Mouse (Mus musculus) hindbrain, embryonic 14.5 days (tissue): ENCODE measurements around the gene Nfix. TPM values are rescaled to one million over a fixed set of nuclear protein-coding genes. Genes with fewer than 3 reads are reported as not detected.

Experiments used
- ATAC-seq: fragments of 200-750 bp; cut with Nextera tagmentation; 2 replicates; pipeline ENCODE4 v1.8.0; 2017; ENCODE audit warnings: moderate number of reproducible peaks, mild to moderate bottlenecking, moderate TSS enrichment, moderate library complexity; ENCODE audit not compliant: low FRiP score
- DNase-seq: peaks from one replicate; pipeline ENCODE4 v3.0.0-alpha.2; 2015; ENCODE audit warnings: low spot score
- H3K27ac ChIP-seq: fragments of 300-500 bp; sonication (generic); 2 replicates; pipeline ENCODE4 v1.5.1; 2014; ENCODE audit warnings: mild to moderate bottlenecking, moderate library complexity
- H3K27me3 ChIP-seq: fragments of 300-500 bp; sonication (generic); 2 replicates; pipeline ENCODE4 v1.6.1; 2014; ENCODE audit warnings: mild to moderate bottlenecking, low read length, mixed read lengths; ENCODE audit not compliant: control insufficient read depth, insufficient read depth
- H3K36me3 ChIP-seq: fragments of 300-500 bp; sonication (generic); replicated peaks from 2 replicates; pipeline ENCODE4 v1.6.1; 2014; ENCODE audit not compliant: control insufficient read depth, insufficient read depth
- H3K4me1 ChIP-seq: fragments of 300-500 bp; sonication (generic); replicated peaks from 2 replicates; pipeline ENCODE4 v1.6.1; 2014; ENCODE audit warnings: antibody characterized with exemption, low read length, mixed read lengths; ENCODE audit not compliant: control insufficient read depth, insufficient read depth
- H3K4me2 ChIP-seq: fragments of 300-500 bp; sonication (generic); replicated peaks from 2 replicates; pipeline ENCODE4 v1.6.1; 2014; ENCODE audit warnings: mild to moderate bottlenecking, moderate library complexity
- H3K4me3 ChIP-seq: fragments of 300-500 bp; sonication (generic); replicated peaks from 2 replicates; pipeline ENCODE4 v1.5.1; 2014; ENCODE audit warnings: mild to moderate bottlenecking, low read length
- H3K9ac ChIP-seq: fragments of 300-500 bp; sonication (generic); 2 replicates; pipeline ENCODE4 v1.6.1; 2014
- H3K9me3 ChIP-seq: fragments of 300-500 bp; sonication (generic); 2 replicates; pipeline ENCODE4 v1.6.1; 2016; ENCODE audit warnings: low read length; ENCODE audit not compliant: control insufficient read depth
- WGBS: fragments of 180-500 bp; shearing (Covaris S2); extraction: QIAGEN DNeasy Blood & Tissue Kit; methylation state at CpG from one replicate; pipeline ENCODE4 v1.1.7; 2014; 5-methylcytosine and 5-hydroxymethylcytosine counted together
- polyA plus RNA-seq: library from polyadenylated mRNA; unstranded; fragments of >200 nt; fragmentation: Nextera tagmentation; extraction: Ambion mirVana; gene quantifications from 2 replicates; pipeline ENCODE4 v1.2.1, GENCODE M21; 2014

Nfix gene
- polyA plus RNA-seq, 1 experiment from 2014 or later: 82.4 TPM

DNA sequence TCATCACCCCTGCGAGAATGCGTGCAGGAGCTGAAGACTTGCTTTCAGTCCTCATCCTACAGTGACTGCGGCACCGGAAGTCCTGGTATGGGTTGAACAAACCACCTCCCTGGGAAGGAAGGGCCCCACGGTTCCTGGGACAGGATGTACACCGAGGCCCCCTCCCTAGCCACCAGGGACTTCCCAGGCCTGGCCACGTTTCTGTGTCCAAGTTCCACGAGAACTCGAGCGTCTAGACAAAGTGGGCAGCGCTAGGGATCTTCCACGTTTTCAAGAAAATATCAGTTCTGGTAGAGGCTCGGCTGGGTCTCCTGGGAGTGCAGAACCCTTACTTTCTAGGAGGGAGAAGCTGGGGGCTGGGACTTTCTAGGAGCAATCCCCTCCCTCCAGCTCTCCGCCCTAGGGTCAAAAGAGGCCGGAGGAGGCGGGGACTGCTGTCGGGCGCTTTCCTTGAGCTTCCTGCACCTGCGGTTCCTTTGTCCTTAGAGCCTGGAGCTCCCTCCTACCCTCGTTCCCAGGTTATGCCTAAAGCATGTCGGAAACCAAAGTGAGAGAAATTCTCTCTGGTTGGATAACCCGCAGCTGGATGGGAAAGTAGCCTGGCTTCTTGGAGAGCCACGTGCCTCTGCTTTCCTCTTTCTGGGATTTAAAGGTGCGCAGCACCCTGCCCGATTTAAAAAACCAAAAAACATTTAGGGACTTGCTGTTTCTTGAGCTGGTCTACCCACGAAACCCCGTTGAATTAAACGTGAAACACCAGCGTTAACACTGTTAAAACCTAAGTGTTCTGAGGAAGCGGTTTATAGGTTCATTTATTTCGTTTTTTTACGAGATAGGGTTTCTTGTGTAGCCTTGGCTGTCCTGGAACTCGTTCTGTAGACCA, 140.0 kb downstream of the Nfix start:
- ATAC-seq: no peak
- H3K27me3 ChIP-seq: no peaks in the 10 kb centered on the region
- peaks cover 47% of the 10 kb centered on the region for H3K4me1 ChIP-seq
- no peaks in the 10 kb centered on the region for H3K9me3 ChIP-seq
- H3K4me3 ChIP-seq: peak overlapping the region; percentile 71
- H3K27ac ChIP-seq: peak overlapping the region; percentile 84
- WGBS: 3% methylated on average over 33 of the region's 33 CpGs
- no peaks in the 10 kb centered on the region for H3K36me3 ChIP-seq
- H3K9ac ChIP-seq: peak overlapping the region; percentile 71
- no peak for DNase-seq
- peak overlapping the region; percentile 79 for H3K4me2 ChIP-seq

DNA sequence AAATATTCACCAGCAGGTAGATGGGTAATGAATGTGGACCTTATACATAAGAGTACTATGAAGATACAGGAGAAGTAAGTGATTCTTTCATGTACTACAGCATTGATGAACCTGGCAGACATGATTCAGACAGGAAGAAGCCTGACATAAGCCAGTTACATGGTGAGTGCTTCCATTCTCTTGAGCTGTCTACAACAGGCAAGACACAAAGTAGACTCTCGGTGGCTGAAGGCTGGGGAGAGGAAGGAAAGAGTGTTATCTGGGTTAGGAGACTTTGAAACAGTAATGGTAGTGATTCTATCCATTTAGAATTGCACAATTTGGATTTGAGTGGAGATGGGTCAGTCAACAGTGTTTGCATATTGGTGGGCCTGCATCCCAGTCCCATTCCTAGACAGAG, 141.2 kb downstream of the Nfix start:
- ATAC-seq: no peak
- peaks cover 47% of the 10 kb centered on the region for H3K4me1 ChIP-seq
- H3K4me3 ChIP-seq: no peak overlapping the region
- no peaks in the 10 kb centered on the region for H3K36me3 ChIP-seq
- H3K9ac ChIP-seq: no peak overlapping the region
- WGBS: 84% methylated on average over 1 of the region's 1 CpGs
- no peaks in the 10 kb centered on the region for H3K27me3 ChIP-seq
- DNase-seq: no peak
- H3K9me3 ChIP-seq: no peaks in the 10 kb centered on the region
- no peak overlapping the region for H3K4me2 ChIP-seq
- H3K27ac ChIP-seq: no peak overlapping the region

DNA sequence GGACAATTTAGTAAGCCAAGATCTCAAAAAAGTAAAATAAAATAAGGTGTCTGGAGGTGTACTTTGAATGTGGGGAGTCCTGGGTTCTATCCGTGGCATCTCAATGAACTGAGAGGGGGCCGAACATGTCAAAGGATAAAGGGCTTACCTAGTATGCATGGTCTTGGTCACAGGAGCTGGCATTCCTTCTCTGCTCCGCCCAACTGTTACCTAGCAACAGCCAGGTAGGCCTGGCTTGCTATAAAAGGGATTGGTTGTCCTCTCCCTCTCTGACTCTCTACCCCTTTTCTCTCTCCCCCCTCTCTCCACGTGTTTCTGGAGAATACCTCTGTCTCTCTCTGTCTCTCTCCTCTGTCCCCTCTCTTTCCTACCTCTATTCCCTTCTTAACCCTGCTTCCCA, 142.5 kb downstream of the Nfix start:
- no peak for DNase-seq
- no peak for ATAC-seq
- H3K36me3 ChIP-seq: no peaks in the 10 kb centered on the region
- 53% methylated on average over 4 of the region's 4 CpGs for WGBS
- no peak overlapping the region for H3K4me3 ChIP-seq
- H3K9ac ChIP-seq: no peak overlapping the region
- no peak overlapping the region for H3K27ac ChIP-seq
- no peaks in the 10 kb centered on the region for H3K27me3 ChIP-seq
- no peak overlapping the region for H3K4me2 ChIP-seq
- no peaks in the 10 kb centered on the region for H3K9me3 ChIP-seq
- peaks cover 40% of the 10 kb centered on the region for H3K4me1 ChIP-seq

DNA sequence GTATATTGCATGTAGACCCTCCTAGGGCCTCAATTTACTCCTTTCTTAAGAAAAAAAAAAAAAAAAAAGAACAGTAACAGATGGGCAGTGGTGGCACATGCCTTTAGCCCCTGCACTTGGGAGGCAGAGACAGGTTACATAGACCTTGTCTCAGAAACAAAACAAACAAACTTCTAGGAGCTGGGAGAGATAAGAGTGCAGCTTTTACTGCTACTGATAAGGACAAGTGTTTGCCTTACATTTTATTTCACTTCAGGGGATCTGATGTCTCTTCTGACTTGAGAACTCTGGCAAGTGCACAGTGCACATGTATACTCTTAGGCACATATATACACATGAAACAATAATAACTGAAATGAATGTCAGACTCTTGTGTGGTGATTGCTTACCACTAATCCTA, 142.9 kb downstream of the Nfix start:
- H3K4me2 ChIP-seq: peak overlapping the region; percentile 46
- peak overlapping the region; percentile 26; the same call in 1 of the 2 replicates for H3K4me3 ChIP-seq
- no peaks in the 10 kb centered on the region for H3K9me3 ChIP-seq
- no peak overlapping the region for H3K27ac ChIP-seq
- no peak overlapping the region for H3K9ac ChIP-seq
- no peaks in the 10 kb centered on the region for H3K27me3 ChIP-seq
- ATAC-seq: no peak
- DNase-seq: no peak
- no peaks in the 10 kb centered on the region for H3K36me3 ChIP-seq
- peaks cover 40% of the 10 kb centered on the region for H3K4me1 ChIP-seq

DNA sequence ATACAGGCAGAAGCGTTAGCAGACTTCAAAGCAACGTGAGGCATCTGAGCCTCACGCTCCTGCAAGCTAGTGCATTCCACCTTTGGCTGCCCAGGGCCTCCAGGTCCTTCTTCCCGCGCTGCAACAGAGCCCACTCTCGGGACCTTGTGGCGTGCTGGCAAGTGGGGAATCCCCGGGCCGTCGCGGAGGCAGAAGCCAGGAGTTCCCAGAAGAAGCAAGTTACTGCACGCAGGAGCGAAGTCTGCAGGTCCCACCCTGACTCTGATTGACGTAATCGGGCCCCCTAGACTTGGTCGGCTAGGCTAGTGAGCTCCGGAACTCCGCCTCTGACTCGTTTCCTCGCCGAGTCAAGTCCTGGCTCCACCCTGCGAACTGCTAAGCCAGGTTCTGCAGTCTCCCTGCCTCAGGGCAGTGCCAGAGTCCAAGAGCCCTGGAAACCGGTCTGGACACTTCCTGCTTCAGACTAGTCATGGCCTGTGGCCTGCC, 143.5 kb downstream of the Nfix start:
- no peak for DNase-seq
- WGBS: 3% methylated on average over 23 of the region's 23 CpGs
- H3K27ac ChIP-seq: peak overlapping the region; percentile 79
- peak overlapping the region; percentile 46 for H3K4me2 ChIP-seq
- H3K36me3 ChIP-seq: no peaks in the 10 kb centered on the region
- H3K9me3 ChIP-seq: no peaks in the 10 kb centered on the region
- H3K4me3 ChIP-seq: peak overlapping the region; percentile 26
- H3K27me3 ChIP-seq: no peaks in the 10 kb centered on the region
- 0 out of 2 replicates have a peak, but pooled peaks have one; percentile 9 for ATAC-seq
- peak overlapping the region; percentile 52 for H3K9ac ChIP-seq
- peaks cover 36% of the 10 kb centered on the region for H3K4me1 ChIP-seq

DNA sequence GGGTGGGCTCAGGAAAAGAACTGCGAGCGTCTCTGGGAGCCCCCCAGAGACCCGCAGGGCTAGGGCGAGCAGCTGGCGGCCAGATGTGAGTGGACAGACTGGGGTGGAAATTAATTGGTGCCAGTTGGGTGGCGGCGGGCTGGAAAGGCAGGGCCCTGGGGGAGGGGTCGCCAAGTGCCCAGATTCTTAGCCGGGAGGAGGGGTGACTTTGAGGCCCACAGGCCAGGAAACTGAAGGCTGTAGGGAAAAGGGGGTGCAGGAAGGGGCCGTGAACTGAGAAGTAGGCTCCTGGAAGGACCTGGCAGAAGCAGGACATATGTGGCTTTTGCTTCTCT, 144.0 kb downstream of the Nfix start:
- Histone ChIP-seq H3K36me3 (no peaks in the 10 kb centered on the region), H3K27me3 (no peaks in the 10 kb centered on the region), H3K9me3 (no peaks in the 10 kb centered on the region), H3K9ac (peak overlapping the region; percentile 52), H3K4me1 (peaks cover 31% of the 10 kb centered on the region), H3K27ac (peak overlapping the region; percentile 79), H3K4me2 (peak overlapping the region; percentile 46), H3K4me3 (peak overlapping the region; percentile 26)
- DNase-seq: no peak
- WGBS: under 1% methylated on average over 10 of the region's 10 CpGs
- no peak for ATAC-seq

DNA sequence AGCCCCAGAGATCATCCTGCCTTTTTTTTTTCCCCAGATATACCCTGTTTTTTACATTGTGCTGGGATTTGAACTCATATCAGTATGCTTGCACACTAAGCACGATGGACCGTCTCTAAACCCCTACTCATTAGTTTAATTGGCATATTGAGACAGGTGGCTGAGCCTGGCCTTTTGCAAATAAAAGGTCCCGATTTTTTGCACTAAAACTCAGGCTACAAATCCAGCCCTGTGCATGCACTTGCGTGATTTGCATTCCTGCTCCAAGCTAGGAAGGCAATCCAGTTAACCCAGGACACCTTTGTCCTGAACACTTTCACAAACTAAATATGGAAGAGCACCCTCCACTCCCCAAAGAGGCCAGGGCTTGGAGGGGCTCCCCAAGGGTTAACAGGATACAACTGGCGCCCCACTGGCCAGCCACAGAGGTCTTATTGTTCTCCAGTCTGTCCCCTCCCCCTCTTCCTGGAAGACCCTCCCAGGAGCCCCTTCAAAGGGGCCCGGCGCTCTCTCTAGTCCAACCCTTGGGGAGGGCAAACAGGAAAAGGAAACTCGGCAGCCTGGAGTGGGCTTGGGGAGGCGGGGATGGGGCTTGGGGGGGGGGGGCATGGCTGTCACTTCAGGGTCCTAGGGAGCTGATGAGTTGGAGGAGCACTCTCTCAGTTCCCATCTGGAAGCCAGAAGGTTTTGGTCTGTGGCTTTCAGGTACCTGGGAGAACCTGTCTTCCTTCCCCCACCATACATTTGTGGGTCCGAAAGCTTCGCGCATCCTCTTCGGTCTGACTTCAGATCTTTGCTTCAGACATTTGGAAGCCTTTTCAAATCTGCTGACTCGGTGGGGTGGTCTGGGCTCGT, 144.6 kb downstream of the Nfix start:
- under 1% methylated on average over 15 of the region's 15 CpGs for WGBS
- DNase-seq (no peak), ATAC-seq (peak; percentile 71)
- peak overlapping the region; percentile 52 for H3K9ac ChIP-seq
- H3K36me3 ChIP-seq: no peaks in the 10 kb centered on the region
- H3K9me3 ChIP-seq: no peaks in the 10 kb centered on the region
- H3K4me3 ChIP-seq: peak overlapping the region; percentile 26
- H3K4me1 ChIP-seq: peaks cover 25% of the 10 kb centered on the region
- H3K27me3 ChIP-seq: no peaks in the 10 kb centered on the region
- peak overlapping the region; percentile 46 for H3K4me2 ChIP-seq
- peak overlapping the region; percentile 79 for H3K27ac ChIP-seq

DNA sequence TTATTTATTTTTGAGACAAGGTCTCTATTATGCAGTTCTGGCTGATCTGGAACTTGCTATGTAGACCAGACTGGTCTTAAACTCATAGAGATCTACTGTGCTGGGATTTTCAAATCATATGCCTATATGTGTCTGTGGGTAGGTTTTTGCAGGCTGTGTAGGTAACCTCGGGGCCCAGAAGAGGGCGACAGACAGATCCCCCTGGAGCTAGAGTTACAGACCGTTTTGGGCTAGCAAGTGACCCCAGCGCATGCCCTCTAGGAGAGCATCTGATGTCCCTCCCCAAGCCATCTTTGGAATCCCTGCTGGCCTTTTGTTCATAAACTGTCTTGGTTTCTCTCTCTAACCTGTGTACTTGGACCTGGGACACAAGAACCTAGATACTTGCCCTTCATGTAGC, 145.5 kb downstream of the Nfix start:
- Histone ChIP-seq H3K27ac (peak overlapping the region; percentile 79; the same call in 1 of the 2 replicates), H3K4me3 (no peak overlapping the region), H3K9me3 (no peaks in the 10 kb centered on the region), H3K4me2 (no peak overlapping the region), H3K27me3 (no peaks in the 10 kb centered on the region), H3K9ac (no peak overlapping the region), H3K36me3 (no peaks in the 10 kb centered on the region), H3K4me1 (peaks cover 15% of the 10 kb centered on the region)
- 40% methylated on average over 4 of the region's 4 CpGs for WGBS
- DNase-seq (no peak), ATAC-seq (no peak)

DNA sequence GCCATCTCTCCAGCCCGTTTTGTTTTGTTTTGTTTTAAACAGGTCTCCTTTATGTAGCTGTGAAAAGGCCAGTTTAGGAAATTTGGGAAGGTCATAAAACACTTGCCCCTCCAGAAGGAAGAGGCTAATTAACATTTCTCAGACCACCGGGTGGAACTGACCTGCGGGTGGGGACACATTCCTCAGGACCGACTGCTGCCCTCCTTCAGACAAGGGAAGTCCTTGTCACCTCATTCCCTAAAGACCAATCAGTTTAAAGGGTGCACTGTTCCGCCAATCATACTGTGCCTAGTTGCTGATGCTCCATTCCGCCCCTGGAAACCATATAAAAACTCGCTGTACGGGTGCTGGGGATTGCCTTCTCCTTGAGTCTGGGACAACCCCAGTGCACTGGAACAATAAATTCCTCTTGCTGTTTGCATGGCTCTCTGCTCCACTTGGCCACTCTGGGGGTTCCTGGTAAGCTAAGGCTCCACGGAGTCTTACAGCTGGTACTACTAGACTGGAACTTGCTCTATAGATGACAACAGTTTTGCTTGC, 147.0 kb downstream of the Nfix start:
- Histone ChIP-seq H3K9me3 (no peaks in the 10 kb centered on the region), H3K4me3 (no peak overlapping the region), H3K4me1 (peaks cover 14% of the 10 kb centered on the region), H3K4me2 (no peak overlapping the region), H3K36me3 (no peaks in the 10 kb centered on the region), H3K27me3 (no peaks in the 10 kb centered on the region), H3K27ac (no peak overlapping the region), H3K9ac (no peak overlapping the region)
- WGBS: 62% methylated on average over 9 of the region's 9 CpGs
- no peak for DNase-seq
- no peak for ATAC-seq
